Mouse (Mus musculus): Measurements from ENCODE around the gene Mboat7. TPM values are rescaled to one million over a fixed set of nuclear protein-coding genes. Genes with fewer than 3 reads are reported as not detected.
"Not testable (repeated sequence)": the region's sequence is repeated elsewhere in the genome, so short reads cannot be mapped to it uniquely, and the experiment has no call there.

Mboat7 gene
- 10 to 100 TPM; 22.9 to 23.1 TPM for total RNA-seq (2021)
- long read RNA-seq, experiment 1, transcript Mboat7-201 (8 exons, 2,878 nt) = major isoform, 28 of 42 reads
- long read RNA-seq, experiment 1, partial matches to known transcripts = 2 of 42 reads
- long read RNA-seq, experiment 1, other reads (novel, unspliced or antisense) = 10 of 42 reads
- long read RNA-seq, experiment 2, transcript Mboat7-201 (8 exons, 2,878 nt) = major isoform, 19 of 28 reads
- long read RNA-seq, experiment 2, partial matches to known transcripts = 0 of 28 reads
- long read RNA-seq, experiment 2, other reads (novel, unspliced or antisense) = 8 of 28 reads

DNA sequence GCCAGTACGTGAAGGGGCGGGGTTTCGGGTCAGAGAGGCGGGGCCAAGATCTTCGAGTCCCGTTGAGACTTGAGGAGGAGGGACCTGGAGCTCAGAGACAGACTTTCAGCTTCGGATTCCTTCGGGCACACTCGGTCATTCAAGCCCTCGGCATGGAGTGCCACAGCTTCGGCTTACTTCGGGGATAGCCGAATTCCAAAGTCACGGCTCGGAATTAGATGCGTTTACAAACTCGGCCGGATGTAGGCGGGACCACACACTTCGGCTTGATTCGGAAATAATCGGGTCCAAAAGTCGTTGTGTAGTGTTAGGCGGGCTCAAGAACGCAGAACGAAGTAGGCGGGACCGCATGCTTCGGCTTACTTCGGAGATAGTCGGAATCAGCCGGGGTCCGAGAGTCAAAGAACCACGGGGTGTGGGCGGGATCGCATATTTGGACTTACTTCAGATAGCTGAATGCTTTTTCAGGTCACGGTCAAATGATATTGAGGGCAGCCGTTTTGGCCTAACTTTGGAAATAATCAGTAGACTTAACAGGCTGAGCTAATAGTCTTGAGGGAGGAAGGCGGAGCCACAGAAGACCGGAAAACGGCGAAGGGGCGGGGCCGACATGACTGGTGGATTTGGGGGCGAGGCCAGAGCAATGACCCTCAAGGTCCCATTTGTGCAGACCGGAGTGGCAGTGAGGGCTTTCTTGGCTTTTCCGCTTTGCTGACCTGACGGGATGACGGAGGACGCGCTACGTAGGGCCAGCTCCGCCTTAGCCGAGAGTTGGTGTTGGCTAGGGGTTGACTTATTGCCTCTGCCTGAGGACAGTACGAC, at the start of gene Mboat7:
Gene Mboat7, minus strand, starts transcription at position 537 of the 822 bp plus-strand sequence.
- DNase-seq = peak; percentile 93 to 94
- intact Hi-C loops (cut with DNase I) = loop anchor here (2.0 kb wide), 1 partner anchor 48 kb away; the partner anchor contains the start of gene Cnot3

DNA sequence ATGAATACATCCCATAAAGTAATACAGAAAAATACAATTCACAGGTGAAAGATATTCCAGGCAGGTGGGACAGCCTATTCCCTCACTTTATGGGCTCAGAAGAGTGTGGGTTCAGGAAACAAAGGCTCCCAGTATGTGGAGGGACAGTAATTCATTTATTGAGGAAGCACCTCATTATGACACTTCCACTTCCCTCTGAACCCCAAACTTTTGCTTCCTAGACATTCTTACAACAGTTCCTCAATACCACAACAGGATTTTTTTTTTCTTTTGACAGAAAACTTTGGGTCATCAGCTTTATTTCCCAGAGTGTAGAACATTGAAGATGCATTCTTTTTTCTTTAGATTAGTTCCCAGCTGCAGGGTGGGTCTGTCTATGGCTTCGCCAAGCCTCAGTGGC, 39.4 kb upstream of the Mboat7 start:
- DNase-seq = not testable (repeated sequence)

DNA sequence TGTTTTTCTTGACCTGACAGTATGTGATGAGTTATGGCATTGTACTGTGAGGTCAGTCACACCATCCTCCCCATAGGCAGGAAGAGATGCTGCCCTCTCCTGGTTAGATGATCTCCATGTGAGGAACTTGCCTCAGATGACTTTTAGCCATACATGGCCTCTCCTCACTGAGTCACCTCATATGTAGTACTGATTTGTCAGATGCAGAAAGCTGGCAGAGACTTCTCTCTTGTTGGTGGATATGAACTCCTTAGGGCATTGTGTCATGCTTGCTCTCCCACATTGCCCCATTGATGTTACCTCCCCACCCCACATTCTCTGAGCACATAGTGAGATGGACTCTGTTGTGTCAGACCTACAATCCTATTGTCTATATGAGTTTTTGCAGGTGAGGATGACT, 32.1 kb upstream of the Mboat7 start:
- DNase-seq; intact Hi-C loops (cut with DNase I): not testable (repeated sequence)

More for the DNA sequence above, 39.4 kb upstream of the Mboat7 start:
- intact Hi-C loops (cut with DNase I) = not testable (repeated sequence)

DNA sequence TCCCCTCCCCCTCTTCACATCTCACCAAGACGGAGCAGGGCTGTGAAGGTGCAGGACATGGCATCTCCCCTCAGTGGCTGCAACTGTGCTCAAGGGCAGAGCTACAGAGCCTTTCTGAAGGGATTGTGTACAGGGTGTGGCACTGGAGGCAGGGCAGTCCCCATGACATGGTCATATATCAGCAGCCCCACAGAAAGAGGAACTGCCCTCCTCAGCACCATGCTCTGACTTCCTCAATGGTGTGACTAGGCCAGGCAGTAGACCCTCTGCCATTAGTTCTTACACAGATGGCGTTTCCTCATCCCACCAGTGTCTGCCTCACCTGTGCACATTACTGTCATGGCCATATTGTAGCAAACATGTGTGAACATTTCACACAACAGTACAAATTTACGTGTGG, 26.9 kb upstream of the Mboat7 start, which contains the start of gene Pirb:
Gene Pirb, minus strand, starts transcription at position 124 of the 400 bp plus-strand sequence.
- intact Hi-C loops (cut with DNase I); DNase-seq: not testable (repeated sequence)

DNA sequence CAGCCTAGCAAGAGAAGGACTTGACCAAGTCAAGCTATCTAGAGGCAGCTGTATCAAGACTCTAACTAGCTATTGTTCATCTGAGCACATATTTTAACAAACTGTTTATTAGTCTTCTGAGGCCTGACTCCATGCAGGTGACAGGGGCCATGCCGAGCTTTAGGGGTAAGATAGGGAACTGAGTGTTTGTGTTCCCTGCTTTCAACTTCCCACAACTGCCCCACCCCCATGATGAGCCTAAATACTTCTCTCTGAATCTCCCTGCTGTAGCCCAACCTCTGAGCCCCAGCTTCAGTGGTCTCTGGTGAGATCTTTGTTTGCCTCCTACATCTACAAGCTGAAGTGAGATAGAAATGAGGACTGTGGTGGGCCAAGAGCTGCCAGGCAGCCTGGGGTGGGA, 21.9 kb upstream of the Mboat7 start:
- no peak for DNase-seq
- intact Hi-C loops (cut with DNase I) = no loop called here

DNA sequence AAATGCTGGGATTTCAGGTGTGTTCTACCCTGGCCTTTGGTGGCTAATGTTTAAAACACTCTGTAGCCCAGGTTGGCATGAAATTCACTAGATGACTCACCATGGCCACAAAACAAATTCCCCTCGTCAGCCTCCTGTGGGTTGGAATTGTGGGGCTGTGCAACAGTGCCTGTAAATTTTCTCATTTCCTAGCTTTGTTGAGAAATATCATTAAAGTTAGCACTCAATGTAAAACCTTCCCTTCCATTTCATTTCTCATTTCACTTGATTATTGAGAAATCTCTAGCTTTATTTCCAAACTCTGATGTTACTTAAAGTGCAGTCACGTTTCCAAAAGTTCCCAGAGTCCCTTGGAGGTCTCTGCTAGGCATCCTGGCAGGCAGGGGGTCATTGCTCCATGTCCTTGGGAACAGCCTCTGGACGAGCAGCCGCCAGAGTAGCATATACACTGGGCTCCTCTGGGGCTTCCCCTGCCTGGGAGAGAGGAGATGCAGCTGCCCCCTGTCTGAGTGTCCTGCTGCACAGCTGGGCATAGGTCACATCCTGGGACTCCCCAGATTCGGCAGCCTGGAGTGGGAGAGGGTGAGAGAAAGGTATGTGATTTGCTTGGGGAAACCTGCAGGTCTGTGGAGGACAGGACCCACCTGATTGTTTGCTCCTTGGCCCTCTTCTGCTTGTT, 19.1 kb upstream of the Mboat7 start:
- intact Hi-C loops (cut with DNase I) = no loop called here
- no peak for DNase-seq

DNA sequence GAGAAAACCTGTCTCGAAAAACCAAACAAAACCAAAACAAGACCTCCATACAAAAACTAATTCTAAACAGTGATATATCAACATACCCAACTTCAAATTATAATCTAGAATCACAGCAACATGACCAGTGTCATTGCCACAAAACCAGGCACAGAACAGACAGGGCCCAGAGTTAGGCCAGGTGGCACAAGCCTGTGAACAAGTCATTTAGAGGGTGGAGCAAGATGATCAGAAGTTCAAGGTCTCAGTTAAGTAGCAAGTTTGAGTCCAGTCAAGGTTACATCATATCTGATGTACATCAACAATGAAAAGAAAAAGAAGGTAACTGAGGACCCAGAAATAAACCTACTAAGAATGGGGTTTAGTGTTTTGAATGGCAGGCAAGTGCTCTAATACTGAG, 15.7 kb upstream of the Mboat7 start:
- DNase-seq = no peak
- intact Hi-C loops (cut with DNase I) = no loop called here

DNA sequence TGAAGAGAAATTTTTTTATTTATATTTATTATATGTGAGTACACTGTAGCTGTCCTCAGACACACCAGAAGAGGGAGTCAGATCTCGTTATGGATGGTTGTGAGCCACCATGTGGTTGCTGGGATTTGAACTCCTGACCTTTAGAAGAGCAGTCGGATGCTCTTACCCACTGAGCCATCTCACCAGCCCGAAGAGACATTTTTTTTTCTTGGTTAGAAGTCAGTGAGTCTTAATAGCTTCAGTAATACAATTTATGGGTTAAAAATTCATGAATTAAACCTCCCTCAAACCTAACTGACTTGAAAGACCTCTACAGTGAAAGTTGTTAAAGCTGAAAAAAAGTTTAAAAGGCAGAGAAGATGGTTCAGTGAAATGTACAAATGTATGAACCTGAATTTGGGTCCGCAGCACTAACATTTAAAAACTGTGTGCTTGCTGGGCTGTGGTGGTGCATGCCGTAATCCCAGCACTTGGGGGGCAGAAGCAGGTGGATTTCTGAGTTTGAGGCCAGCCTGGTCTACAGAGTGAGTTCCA, 15.2 kb upstream of the Mboat7 start:
- intact Hi-C loops (cut with DNase I); DNase-seq: not testable (repeated sequence)

DNA sequence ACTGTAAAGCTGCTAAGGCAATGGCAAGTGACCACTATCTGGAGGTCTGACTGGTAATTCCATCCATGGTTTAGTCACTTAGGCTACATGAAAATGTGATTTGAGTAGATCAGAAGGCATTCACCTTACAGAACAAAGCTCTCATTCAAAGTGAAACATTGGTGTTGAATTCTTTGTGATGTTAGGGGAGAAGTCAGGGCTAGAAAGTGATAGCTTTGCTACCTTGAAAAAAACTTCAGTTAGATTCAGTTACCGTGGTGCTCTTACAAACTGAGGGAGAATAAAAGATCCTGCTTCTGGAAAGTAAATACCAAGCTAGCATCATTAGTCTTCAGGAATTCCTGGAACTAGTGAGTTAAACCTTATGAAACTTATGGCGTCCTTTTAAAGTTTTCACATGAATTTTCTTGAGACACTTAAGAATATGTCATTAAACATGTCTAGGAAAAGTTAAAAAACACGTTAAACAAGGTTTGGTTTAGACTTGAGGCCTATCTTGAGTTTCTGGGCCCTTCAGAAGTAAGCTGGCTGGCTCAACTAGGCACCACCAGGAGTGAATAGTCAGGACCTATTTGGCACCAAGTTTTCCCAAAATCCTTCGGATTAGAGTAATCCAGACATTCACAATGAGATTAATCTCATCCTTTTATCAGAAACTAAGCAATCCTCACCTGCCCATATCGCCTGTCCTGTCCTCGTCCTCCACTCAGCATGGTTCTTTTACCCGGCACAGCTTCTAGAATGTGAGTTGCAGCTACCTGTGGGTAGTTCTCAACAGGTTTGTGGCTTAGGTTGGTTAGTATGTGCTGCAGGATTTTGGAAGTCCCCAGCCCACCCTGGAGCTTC, 14.5 kb upstream of the Mboat7 start:
- DNase-seq = no peak
- intact Hi-C loops (cut with DNase I) = no loop called here

DNA sequence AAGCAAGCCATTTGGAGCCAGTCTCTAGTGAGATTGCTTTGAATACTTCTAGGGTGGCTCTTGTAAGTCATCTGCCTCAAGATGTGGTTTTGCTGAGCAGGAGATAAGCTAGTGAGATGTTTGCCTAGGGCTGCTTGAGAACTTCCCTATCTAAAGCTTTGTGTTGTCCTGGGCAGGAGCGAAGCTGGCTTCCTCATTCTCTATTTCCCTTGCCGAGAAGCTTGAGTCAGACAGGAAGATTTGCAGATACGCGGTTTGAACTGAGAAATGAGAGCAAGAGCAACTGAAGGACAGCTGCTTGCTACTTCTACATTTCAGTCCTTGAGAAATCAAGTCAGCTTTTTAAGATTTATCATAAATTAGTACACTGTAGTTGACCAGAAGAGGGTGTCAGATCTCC, 13.7 kb upstream of the Mboat7 start:
- intact Hi-C loops (cut with DNase I) = no loop called here
- DNase-seq = no peak

DNA sequence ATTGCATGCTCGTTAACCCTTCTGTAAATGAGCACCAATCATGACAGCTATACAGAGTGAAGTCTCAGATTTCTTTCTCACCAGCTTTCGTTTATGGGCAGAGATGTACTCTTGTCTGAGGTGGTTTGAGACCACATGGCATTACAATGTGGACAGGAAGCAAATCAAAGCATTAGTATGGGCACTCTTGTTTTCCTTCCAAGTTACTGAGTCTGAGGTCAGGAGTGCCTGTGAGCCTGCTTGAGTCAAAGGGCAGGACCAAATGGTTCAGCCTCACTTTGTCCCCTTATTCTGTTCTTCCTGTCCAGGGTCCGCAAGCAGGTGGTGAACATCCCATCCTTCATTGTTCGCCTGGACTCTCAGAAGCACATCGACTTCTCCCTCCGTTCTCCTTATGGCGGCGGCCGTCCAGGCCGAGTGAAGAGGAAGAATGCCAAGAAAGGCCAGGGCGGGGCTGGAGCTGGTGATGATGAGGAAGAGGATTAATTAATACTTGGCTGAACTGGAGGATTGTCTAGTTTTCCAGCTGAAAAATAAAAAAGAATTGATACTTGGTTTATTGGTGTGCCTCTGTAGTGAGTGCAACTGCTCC, 13.1 kb upstream of the Mboat7 start:
- no peak for DNase-seq
- intact Hi-C loops (cut with DNase I) = no loop called here

DNA sequence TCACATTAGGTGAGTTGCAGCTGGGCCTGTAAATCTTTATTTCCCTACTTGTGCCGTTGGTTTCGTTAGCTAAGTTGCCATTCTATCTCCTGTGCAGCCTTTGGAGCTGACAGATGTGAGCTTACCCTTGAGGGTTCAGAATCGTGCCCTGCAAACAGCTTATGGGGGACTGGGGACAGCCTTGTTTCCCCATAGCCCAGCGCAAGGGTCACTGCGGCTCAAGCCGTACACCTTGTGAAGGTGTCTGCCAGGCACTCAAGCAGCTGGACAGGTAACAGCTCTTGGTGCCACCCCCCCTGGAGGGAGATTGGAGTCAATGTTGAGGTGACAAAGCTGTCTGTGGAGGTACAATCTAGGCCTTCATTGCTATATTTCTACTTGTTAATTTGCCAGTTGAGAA, 12.6 kb upstream of the Mboat7 start:
- DNase-seq = no peak
- intact Hi-C loops (cut with DNase I) = no loop called here

DNA sequence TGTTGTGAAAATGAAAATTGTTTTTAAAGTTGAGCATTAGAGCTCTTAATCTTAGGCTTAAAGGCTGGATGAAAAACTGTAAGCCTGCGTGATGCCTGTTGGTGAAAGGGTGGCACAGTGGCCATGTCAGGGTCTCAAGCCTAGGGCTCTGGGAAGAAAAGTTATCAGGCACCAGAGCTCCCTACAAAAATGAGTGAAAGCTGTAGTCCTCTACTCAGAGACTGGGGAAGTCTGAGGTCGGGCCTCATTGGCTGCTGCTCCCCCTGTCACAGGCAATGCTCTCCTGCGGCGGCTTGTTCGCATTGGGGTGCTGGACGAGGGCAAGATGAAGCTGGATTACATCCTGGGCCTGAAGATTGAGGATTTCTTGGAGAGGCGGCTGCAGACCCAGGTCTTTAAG, 12.1 kb upstream of the Mboat7 start:
- DNase-seq; intact Hi-C loops (cut with DNase I): not testable (repeated sequence)

DNA sequence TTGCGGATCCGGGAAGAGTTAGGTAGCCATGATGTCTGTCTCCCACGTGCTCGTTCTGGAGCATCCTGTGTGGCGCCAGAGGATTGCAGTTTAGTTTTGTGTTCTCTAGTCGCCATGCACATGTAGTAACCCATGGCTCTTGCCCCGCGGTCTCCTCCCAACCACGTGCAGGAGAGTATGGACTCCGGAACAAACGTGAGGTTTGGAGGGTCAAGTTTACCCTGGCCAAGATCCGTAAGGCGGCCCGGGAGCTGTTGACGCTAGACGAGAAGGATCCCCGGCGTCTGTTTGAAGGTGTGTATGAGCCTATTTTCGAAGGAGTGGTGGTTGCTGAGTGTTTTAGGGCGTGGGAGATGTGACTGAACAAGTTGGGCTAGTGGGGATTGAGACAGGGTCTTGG, 11.2 kb upstream of the Mboat7 start:
- no peak for DNase-seq
- intact Hi-C loops (cut with DNase I) = loop anchor here (5.0 kb wide), 1 partner anchor 72 kb away; no protein-coding TSS in a partner anchor

DNA sequence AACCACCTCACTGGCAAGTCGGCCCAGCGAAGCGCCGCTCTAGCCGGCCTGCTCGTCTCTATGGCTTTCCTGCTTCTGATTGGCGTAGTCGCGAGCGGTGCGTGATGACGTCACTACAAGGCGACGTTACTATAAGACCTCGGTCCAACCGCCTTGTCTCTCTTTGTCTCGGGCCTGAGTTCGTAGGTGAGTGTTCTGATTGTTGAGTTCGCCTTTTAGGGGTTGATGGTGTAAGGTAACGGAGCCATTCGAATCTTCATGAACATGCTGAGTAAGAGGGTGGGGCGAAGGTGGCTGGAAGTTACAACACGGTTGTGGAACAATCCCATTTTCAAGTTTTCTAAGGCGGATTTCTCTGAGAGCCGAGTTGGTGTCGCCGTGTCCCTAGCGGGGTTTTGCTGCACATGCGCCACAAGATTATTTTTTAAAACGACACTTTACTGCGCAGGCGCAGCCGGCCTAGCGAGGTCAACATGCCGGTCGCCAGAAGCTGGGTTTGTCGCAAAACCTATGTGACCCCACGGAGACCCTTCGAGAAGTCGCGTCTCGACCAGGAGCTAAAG, 10.6 kb upstream of the Mboat7 start, which contains the start of gene Rps9:
Gene Rps9, plus strand, starts transcription at position 115 of the 563 bp plus-strand sequence.
- DNase-seq = peak; percentile 96 to 97
- intact Hi-C loops (cut with DNase I) = loop anchor here (5.0 kb wide), 1 partner anchor 72 kb away; no protein-coding TSS in a partner anchor

DNA sequence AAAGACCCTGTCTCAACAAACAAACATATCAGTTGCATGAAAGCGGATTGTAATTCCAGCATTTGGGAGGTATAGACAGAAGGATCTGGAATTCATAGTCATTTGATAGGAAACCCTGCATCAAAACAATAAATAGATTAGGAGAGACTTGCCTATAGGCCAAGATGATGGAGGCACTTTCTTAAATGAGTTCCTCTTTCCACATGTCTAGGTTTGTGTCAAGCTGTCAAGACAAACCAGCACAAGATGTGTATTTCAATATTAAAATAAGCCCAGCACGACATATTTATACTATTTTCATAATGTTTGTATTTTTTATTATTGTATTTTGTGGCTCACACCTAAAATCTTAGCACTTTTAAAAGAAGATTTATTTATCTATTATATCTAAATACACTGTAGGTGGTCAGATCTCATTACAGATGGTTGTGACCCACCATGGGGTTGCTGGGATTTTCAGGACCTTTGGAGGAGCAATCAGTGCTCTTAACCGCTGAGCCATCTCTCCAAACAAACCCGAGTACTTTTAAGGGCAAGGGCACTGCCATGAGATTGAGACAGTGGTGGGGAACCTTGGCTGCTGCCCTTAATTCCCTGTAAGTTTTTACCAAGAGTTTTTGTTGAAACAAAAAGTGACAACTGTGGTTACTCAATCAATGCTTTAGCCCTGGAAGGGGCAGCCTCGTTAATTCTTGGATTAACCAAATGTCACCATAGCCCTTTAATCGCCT, 10.0 kb upstream of the Mboat7 start:
- no peak for DNase-seq
- intact Hi-C loops (cut with DNase I) = loop anchor here (5.0 kb wide), 1 partner anchor 71 kb away; no protein-coding TSS in a partner anchor

DNA sequence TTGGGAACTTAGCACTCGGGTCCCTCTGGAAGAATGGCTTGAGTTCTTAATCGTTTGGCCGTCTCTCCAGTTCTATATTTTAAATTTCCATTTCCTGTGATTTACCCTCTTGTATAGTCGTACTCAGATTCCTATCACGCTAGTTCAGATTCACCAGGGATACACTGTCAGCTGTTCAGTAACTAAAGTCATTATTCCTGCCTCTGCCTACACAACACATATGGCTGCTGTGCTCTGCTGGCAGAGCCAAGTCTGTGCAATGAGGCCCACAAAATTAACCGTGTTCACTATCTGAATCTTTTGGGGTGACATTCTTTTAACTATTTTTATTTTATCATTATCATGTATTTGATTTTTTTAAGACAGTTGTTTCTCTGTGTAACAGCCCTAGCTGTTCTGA, 5.1 kb upstream of the Mboat7 start:
- intact Hi-C loops (cut with DNase I) = no loop called here
- no peak for DNase-seq

DNA sequence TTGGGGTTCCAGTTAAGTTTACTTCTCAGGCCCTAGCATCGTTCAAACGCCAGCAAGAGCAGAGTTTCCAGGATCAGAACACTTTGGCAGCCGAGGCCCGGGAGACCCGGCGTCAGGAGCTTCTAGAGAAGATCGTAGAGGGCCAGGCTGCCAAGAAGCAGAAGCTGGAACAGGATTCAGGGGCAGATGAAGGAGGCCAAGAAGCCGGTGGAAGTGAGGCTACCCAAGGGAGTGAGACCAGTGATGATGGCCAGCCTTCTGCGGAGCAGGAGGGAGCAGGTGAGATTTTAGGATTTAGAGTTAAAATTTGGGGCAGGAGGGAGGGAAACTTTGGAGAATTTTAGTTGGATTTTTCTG, 1.6 kb upstream of the Mboat7 start:
- intact Hi-C loops (cut with DNase I) = not testable (repeated sequence)
- DNase-seq = peak in 1 of 2 experiments; percentile 27
